Mouse (Mus musculus) cerebellum, postnatal 4 days (tissue): ENCODE results near the gene Fkbp15.
A peak's percentile ranks its signal among the peaks of the same experiment; 100 is the strongest.

Source experiments
- DNase-seq, 2 experiments: peaks; one replicate each; pipeline ENCODE4 v3.0.0; 2022; ENCODE audit warnings: low spot score in 2 of 2, mixed read lengths in 1 of 2

The Fkbp15 gene

GRCm38 (mm10) chr4:62318294-62318693 lies 42.1 kb downstream of the Fkbp15 start:
- no peak for DNase-seq

GRCm38 (mm10) chr4:62316456-62316855 lies 43.9 kb downstream of the Fkbp15 start:
- no peak for DNase-seq

DNA sequence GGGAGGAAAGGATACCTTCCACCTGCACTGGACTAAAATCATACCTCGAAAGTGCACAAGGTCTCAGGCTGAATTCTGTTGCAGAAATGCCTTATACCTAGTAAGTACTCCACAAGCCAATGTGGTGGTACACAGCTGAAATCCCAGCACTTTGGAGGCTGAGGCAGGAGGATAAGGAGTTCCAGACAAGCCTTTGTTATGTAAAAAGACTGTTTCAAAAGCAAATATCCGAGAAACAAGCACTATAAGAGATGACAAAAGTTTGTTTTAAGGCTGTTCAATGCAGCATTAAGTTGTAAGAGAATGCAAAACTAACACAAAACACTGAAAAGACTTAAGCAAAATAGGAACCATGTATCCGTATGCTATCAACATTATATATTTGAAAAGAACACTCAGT lies 45.8 kb downstream of the Fkbp15 start:
- no peak for DNase-seq

- no peak for DNase-seq
Measured at GRCm38 (mm10) chr4:62313641-62314211, 46.6 kb downstream of the Fkbp15 start.

- no peak for DNase-seq
Measured at GRCm38 (mm10) chr4:62312821-62313220, 47.5 kb downstream of the Fkbp15 start.

DNA sequence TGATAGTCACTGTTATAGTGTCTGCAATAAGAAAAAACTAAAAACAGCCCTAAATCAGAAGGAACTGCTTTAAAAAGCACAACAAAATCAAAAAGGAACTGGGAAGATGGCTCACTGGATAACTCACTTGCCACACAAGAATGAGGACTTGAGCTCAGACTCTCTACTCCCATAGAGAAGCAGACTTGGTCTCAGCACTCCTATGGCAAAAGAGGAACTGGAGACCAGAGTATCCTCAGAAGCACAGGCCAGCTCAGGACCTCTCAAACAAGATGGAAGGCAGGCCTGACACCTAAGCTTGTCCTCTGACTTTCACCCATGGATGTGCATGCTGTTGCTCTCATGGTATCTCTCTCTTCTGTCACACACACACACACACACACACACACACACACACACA lies 51.9 kb downstream of the Fkbp15 start:
- DNase-seq, result no peak

- DNase-seq, result no peak
Measured at GRCm38 (mm10) chr4:62306840-62307239, 53.5 kb downstream of the Fkbp15 start.

DNA sequence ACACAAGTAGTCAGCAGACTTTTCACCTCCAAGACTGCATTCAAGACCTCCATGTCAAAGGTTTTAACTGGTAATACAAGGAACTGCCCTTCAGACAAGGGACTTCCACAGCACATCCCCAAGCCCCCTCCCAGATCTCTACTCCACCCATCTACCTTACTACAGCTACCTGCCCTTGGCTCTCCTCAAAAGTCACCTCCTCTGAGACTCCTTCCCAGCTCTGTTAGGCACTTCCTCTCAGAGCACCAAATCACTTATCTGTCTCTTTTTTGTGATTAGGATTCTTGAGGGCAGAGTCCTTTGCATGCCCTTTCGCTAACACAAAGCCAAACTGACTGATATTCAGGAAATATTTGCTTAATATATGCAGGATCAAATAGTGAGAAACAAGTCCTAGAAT lies 54.0 kb downstream of the Fkbp15 start:
- DNase-seq, result no peak

GRCm38 (mm10) chr4:62303288-62303687 lies 57.1 kb downstream of the Fkbp15 start:
- DNase-seq, result no peak

DNA sequence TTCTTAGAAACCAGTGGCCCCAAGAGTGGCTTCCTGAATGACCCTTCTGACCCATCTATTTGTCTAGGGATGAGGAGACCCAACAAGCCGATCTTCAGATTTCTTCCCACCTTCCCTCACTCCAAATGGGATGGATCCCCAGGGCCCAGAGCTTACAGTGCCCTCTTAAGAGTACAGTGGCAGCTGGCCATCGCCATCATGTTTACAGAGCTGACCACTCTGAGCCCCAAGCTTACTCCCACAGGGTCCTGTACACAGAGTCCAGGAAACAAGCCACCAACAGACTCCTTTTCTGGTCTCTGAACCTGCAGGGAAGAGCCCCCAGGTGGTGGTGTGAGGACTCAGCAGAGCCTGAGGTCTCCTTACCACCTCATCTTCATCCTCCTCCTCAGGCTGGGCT lies 57.6 kb downstream of the Fkbp15 start:
- no peak for DNase-seq

GRCm38 (mm10) chr4:62300001-62300400 lies 60.3 kb downstream of the Fkbp15 start:
- DNase-seq, result no peak

DNA sequence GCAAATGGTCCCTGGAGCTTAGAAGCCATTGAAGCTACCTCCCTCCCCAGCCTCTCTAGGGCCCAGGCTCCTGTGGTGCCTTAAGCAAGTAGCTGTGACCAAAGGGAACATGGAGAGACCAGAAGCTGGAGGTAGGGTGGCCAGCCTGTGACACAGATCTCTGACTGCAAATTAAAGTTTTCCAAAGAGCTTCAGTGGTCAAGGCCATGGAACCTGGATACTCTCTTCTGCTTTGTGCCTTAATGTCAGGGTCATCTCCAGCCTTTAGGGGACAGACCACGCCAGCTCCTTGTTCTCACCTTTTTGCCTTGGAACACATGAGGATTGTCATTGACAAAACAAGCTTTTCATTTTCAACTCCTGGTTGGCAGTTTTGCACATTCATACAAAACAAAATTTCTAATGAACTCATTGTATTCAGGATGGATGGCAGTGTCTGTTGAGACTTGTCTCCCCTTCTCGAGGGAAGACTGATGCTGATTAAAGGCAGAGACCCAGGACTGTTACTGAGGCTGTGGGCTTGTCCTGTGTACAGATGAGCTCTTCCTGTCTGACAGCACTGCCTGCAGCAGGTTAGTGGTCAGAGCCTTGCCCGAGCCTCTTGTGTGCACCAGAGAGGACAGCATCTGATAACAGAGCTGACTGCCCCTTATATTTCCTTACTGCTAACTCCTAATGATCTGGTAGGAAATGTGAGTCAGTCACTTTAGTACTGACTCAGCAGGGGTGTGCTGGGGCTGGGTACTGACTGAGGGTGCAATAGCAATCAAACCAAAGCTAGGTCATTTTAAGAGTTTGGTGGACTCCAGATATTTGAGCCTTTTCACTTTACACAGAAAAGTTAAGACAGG lies 62.8 kb downstream of the Fkbp15 start:
- no peak for DNase-seq

GRCm38 (mm10) chr4:62294741-62295140 lies 65.6 kb downstream of the Fkbp15 start:
- DNase-seq, result no peak

DNA sequence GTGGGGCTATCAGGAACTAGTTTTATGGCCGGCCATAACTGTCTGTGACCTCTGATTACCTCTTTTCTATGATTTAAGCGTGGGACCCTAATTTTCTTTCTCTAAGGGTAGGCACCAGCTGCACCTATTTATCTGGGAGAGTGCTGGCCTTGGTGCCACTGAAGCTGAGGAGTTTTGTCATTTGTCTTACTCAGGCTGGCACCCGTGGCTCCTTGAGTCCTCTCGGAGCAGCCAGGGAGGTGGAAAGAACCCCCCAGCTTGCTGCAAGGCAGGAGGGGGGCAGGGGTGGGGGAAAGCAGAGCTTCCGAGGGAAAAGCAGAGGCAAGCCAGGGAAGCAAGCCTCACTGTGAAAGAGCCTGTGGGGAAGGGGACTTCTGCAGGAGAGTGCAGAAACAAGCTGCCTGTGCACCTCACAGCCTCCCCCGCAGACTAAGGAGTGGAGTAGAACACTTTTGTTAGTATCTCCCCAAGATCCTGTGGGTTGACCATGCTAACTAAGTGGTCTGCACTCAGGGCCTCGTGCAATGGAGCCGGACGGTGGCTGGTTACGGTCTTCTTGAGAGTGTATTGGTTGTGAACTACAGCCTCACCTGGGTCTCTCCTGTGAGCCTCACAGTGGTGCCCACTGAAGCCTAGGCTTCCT lies 67.0 kb downstream of the Fkbp15 start:
- DNase-seq, result no peak

- no peak for DNase-seq
Measured at GRCm38 (mm10) chr4:62292461-62293180, 67.7 kb downstream of the Fkbp15 start.

DNA sequence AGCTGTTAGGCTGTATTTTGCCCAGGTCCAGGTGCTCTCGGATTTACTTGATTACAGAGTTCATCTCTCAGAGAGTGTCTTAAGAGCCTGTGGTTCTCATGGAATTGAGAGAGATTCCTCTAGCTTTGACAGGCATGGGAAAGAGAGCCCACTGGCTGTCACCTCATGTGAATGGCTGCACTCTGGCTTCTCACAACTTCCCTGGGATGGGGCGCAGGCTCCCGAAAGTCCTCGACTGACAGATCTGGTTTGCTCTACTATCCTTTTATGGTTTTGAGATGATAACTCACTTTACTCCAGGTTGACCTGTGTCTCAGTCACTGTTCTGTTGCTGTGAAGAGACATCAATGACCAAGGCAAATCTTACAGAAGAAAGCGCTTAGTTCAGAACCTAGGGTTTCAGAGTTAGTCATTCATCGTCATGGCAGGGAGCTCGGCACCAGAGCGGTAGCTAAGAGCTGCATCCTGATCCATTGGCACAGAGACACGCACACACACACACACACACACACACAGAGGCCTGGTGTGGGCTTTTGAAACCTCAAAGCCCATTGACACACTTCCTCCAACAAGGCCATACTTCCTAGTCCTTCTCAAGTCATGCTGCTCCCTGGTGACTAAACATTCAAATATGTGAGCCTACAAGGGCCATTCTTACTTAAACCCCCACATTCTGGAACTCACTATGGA lies 69.4 kb downstream of the Fkbp15 start:
- DNase-seq, result no peak

DNA sequence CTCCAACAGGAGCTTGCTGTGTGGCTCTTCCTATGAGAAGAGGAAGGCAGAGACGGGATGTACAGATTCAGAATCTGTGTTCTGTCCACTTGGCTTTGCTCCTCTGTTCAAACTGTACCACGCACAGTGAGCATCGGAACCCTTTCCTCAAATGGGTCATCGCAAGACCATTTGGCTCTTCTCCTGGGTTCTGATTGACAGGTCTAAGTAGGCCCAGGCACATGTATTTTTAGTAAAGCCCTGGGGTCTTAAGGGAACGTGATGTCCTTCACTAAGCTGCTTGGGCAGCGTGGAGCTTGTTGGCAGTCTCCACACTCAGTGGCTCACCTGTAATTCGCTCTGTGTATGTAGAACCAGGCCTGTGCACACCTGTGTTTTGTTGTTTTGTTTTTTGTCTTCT lies 71.1 kb downstream of the Fkbp15 start:
- no peak for DNase-seq

DNA sequence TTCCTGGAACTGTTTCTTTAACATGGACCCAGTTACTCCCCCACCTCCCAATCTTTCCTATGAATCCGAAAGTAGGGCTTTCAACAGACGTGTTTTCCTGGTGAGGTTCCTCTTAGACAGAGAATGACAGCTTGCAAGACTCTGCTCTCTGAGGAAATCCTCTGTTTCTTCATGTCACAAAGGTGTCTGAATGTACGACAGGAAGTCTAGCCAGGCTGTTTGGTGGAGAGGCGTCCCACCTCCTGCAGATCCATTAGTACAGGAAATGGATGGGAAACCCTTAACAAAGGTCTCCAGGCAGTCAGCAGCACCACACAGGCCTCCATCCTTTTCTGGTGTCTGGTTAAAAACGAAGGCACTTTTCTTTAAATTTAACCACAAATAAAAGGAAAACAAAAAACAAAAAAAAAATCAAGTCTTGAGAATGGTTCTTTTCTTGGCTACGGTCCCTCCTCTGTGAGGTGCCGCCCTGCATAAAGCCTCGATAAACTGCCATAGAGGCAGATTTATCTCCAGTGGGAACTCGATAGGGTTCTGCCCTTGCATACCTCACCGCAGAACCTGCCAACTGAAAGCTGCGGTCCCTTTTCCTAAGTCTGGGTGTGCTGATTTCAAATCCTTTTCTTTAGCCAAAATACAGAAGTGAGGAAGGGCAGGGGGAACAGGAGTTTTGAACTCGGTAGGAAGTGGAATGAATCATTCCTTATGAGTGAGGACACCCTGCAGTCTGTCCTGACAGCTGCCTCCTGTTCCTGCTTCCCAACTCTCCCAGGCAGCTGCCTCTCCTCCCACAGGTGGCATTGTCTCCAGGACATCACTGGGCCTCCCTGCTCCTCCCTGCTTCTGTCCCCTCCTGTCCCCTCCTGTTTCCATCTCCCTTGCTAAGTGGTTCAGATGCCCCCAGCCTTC lies 73.1 kb downstream of the Fkbp15 start:
- DNase-seq, result no peak

- DNase-seq, result peak; percentile 45 to 70
Measured at GRCm38 (mm10) chr4:62286257-62286991, 73.9 kb downstream of the Fkbp15 start.

GRCm38 (mm10) chr4:62285576-62285975 lies 74.8 kb downstream of the Fkbp15 start:
- DNase-seq, result no peak
